Mouse (Mus musculus) lung, embryonic 15.5 days (tissue): ENCODE measurements around the gene Fbln5. TPM values are rescaled to one million over a fixed set of nuclear protein-coding genes. Genes with fewer than 3 reads are reported as not detected.

Experiments used
- ATAC-seq: fragments of 200-750 bp; cut with Nextera tagmentation; 2 replicates; pipeline ENCODE4 v1.8.0; 2017; ENCODE audit warnings: moderate number of reproducible peaks, borderline replicate concordance; ENCODE audit not compliant: low FRiP score, low TSS enrichment; ENCODE audit errors: extremely low read depth
- H3K27ac ChIP-seq: fragments of 300-500 bp; sonication (generic); 2 replicates; pipeline ENCODE4 v1.5.1; 2015; ENCODE audit warnings: moderate library complexity, mild to moderate bottlenecking, inconsistent platforms
- H3K27me3 ChIP-seq: fragments of 300-500 bp; sonication (generic); 2 replicates; pipeline ENCODE4 v1.6.1; 2015; ENCODE audit warnings: inconsistent platforms
- H3K36me3 ChIP-seq: fragments of 300-500 bp; sonication (generic); 2 replicates; pipeline ENCODE4 v1.6.1; 2015; ENCODE audit warnings: inconsistent platforms
- H3K4me1 ChIP-seq: fragments of 300-500 bp; sonication (generic); 2 replicates; pipeline ENCODE4 v1.6.1; 2015; ENCODE audit warnings: inconsistent platforms
- H3K4me2 ChIP-seq: fragments of 300-500 bp; sonication (generic); 2 replicates; pipeline ENCODE4 v1.6.1; 2015; ENCODE audit warnings: inconsistent platforms, mild to moderate bottlenecking, moderate library complexity
- H3K4me3 ChIP-seq: fragments of 300-500 bp; sonication (generic); 2 replicates; pipeline ENCODE4 v1.5.1; 2015; ENCODE audit warnings: mild to moderate bottlenecking, inconsistent platforms
- H3K9ac ChIP-seq: fragments of 300-500 bp; sonication (generic); 2 replicates; pipeline ENCODE4 v1.6.1; 2015; ENCODE audit warnings: inconsistent platforms
- H3K9me3 ChIP-seq: fragments of 300-500 bp; sonication (generic); 2 replicates; pipeline ENCODE4 v1.6.1; 2016; ENCODE audit warnings: inconsistent platforms
- WGBS: fragments of 180-500 bp; shearing (Covaris S2); methylation state at CpG from one replicate; pipeline ENCODE4 v1.1.7; 2015; 5-methylcytosine and 5-hydroxymethylcytosine counted together
- polyA plus RNA-seq: library from polyadenylated mRNA; unstranded; fragments of >200 nt; fragmentation: Nextera tagmentation; extraction: Ambion mirVana; gene quantifications from 2 replicates; pipeline ENCODE4 v1.2.1, GENCODE M21; 2015

Gene Fbln5
- polyA plus RNA-seq, 1 experiment from 2014 or later: 142 TPM

DNA sequence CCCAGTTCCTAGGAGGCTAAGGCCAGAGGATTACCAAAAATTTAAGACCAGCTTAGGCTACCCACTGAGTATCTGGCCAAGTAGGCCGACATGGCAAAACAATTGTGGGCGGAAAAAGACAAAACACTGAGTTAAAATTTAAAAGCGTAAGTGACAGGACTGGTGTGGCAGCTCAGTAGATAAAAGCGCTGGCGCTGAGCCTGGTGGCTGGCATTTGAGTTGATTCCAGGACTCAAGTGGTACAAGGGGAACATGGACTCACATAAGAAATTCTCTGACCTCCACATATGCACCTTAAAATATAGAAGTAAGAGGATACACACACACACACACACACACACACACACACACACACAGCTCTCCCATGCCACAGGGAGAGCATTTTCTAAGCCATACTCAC lies 42.5 kb downstream of the Fbln5 start:
- Histone ChIP-seq H3K4me3 (no peak overlapping the region), H3K4me2 (no peak overlapping the region), H3K27me3 (no peaks in the 10 kb centered on the region), H3K4me1 (peaks cover 19% of the 10 kb centered on the region; the same call in 1 of the 2 replicates), H3K27ac (peak overlapping the region; percentile 75), H3K9ac (no peak overlapping the region), H3K36me3 (no peaks in the 10 kb centered on the region), H3K9me3 (no peaks in the 10 kb centered on the region)
- 66% methylated on average over 5 of the region's 5 CpGs for WGBS
- no peak for ATAC-seq

DNA sequence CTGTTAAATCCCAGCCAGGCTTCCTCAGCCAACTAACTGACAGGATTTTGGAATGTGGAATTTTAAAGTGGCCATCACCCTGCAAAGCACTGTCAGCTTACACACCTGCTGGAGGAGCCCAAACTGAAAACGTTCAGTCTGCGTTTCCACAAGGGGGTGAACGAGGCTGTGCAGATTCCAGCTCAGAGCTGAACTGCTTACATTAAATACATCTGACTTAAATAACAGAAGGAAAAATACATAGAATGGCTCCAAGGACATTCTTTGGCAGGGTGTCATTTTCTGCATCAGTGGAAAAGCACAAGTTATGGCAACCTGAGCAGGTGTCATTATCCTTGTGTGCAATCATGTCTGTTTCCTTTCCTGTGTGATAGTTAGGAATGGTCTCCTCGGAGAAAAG lies 44.7 kb downstream of the Fbln5 start:
- no peak overlapping the region for H3K9ac ChIP-seq
- ATAC-seq: no peak
- no peak overlapping the region for H3K4me3 ChIP-seq
- WGBS: 31% methylated on average over 4 of the region's 4 CpGs
- no peak overlapping the region for H3K27ac ChIP-seq
- H3K9me3 ChIP-seq: no peaks in the 10 kb centered on the region
- no peak overlapping the region for H3K4me2 ChIP-seq
- no peaks in the 10 kb centered on the region for H3K27me3 ChIP-seq
- peaks cover 19% of the 10 kb centered on the region; the same call in 1 of the 2 replicates for H3K4me1 ChIP-seq
- no peaks in the 10 kb centered on the region for H3K36me3 ChIP-seq

- Histone ChIP-seq H3K36me3 (no peaks in the 10 kb centered on the region), H3K4me1 (peaks cover 19% of the 10 kb centered on the region; the same call in 1 of the 2 replicates), H3K9me3 (no peaks in the 10 kb centered on the region), H3K27me3 (no peaks in the 10 kb centered on the region), H3K4me2 (no peak overlapping the region), H3K4me3 (no peak overlapping the region), H3K9ac (no peak overlapping the region), H3K27ac (no peak overlapping the region)
- WGBS: 14% methylated on average over 3 of the region's 3 CpGs
- no peak for ATAC-seq
Observed at GRCm38 (mm10) chr12:101772962-101773361, 45.9 kb downstream of the Fbln5 start.

DNA sequence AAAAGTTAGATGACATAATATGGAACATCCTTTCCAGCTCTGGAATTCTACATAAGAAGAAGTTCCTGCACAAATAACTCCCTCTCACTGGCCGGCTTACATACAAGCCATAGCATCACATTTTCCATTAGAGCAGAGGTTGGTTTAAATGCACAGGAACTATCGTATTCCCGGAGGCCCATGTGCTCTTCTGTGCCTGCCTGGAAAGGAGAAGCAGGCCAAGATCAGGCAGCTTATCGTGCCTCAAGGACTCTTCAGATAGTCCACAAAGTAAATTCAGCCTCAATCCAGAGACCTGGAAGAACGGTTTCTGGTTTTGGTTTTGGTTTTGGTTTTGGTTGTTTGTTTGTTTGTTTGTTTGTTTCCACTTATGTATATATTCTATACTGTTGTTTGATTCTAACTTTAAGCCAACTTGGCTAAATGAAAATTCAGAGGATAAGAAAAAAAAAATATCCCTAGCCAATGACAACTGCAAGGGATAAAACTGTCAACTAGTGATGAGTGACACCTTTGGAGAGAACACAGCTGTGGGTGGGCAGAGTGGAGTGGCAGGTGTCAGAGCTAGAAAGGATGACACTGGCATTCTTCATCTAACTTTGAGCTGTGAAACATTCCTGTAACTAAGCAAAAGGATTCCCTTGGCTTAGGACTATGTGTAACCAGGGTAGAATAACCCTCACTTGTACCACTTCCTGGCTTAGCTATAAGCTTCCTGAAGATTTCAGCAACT lies 48.4 kb downstream of the Fbln5 start:
- Histone ChIP-seq H3K9ac (no peak overlapping the region), H3K27ac (no peak overlapping the region), H3K27me3 (no peaks in the 10 kb centered on the region), H3K4me1 (peaks cover 30% of the 10 kb centered on the region), H3K36me3 (no peaks in the 10 kb centered on the region), H3K9me3 (no peaks in the 10 kb centered on the region), H3K4me2 (no peak overlapping the region), H3K4me3 (no peak overlapping the region)
- no peak for ATAC-seq
- WGBS: 70% methylated on average over 5 of the region's 5 CpGs

- no peak overlapping the region for H3K4me2 ChIP-seq
- no peaks in the 10 kb centered on the region for H3K36me3 ChIP-seq
- 31% methylated on average over 9 of the region's 9 CpGs for WGBS
- H3K27me3 ChIP-seq: no peaks in the 10 kb centered on the region
- H3K9ac ChIP-seq: no peak overlapping the region
- no peak overlapping the region for H3K4me3 ChIP-seq
- ATAC-seq: peak; percentile 16; the same call in 1 of the 2 replicates
- H3K4me1 ChIP-seq: peaks cover 31% of the 10 kb centered on the region
- peak overlapping the region; percentile 94 for H3K27ac ChIP-seq
- H3K9me3 ChIP-seq: no peaks in the 10 kb centered on the region
Observed at GRCm38 (mm10) chr12:101767306-101768053, 51.4 kb downstream of the Fbln5 start.

GRCm38 (mm10) chr12:101766228-101766852 lies 52.5 kb downstream of the Fbln5 start:
- no peaks in the 10 kb centered on the region for H3K9me3 ChIP-seq
- H3K27me3 ChIP-seq: no peaks in the 10 kb centered on the region
- no peaks in the 10 kb centered on the region for H3K36me3 ChIP-seq
- no peak overlapping the region for H3K9ac ChIP-seq
- peaks cover 31% of the 10 kb centered on the region for H3K4me1 ChIP-seq
- H3K4me2 ChIP-seq: no peak overlapping the region
- H3K27ac ChIP-seq: peak overlapping the region; percentile 94
- peak; percentile 83 for ATAC-seq
- H3K4me3 ChIP-seq: no peak overlapping the region
- WGBS: 45% methylated on average over 3 of the region's 3 CpGs

GRCm38 (mm10) chr12:101764870-101765269 lies 54.0 kb downstream of the Fbln5 start:
- H3K27me3 ChIP-seq: no peaks in the 10 kb centered on the region
- H3K36me3 ChIP-seq: no peaks in the 10 kb centered on the region
- H3K4me2 ChIP-seq: no peak overlapping the region
- no peak overlapping the region for H3K9ac ChIP-seq
- no peak overlapping the region for H3K27ac ChIP-seq
- ATAC-seq: no peak
- H3K9me3 ChIP-seq: no peaks in the 10 kb centered on the region
- WGBS: 67% methylated on average over 5 of the region's 5 CpGs
- peaks cover 32% of the 10 kb centered on the region for H3K4me1 ChIP-seq
- H3K4me3 ChIP-seq: no peak overlapping the region

DNA sequence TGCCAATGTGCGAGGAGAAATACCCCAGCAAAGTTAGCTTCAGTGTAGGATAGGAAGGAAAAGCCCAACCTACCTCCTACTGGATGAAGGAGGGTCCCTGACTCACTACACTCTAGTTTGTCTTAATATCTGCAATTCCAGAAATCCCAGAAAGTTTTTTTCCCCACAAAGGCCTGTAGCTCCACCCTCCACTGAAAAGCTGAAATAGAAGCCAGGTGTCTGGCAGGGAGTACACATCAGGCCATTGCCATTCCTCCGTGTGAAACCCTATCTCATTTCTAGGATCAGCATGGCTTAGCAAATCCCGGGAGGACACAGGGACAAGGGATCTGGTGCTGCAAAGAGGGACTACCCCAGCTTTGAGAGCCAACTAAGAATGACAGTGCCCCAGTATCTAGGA lies 55.8 kb downstream of the Fbln5 start:
- Histone ChIP-seq H3K4me3 (no peak overlapping the region), H3K9ac (no peak overlapping the region), H3K9me3 (no peaks in the 10 kb centered on the region), H3K27me3 (no peaks in the 10 kb centered on the region), H3K27ac (no peak overlapping the region), H3K4me1 (peaks cover 43% of the 10 kb centered on the region), H3K36me3 (no peaks in the 10 kb centered on the region), H3K4me2 (no peak overlapping the region)
- WGBS: 71% methylated on average over 3 of the region's 3 CpGs
- ATAC-seq: no peak

DNA sequence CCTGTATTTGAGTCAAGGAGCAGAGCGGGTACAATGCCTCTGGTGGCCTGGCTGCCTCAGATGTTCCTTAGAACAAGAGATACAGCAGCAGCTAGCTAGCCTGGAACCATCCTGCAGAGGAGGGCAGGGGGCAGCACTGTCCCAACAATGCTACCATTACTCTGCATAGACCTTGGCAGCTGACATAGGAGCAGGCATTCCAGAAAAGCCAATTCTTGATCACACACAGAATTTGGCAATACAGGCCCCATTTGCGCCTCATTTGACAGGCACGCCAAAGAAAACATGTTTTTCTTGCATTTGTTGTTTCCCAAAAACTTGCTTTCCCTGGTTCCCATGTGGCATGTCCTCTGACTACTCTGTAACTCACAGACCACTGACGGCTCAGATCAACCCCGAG lies 56.8 kb downstream of the Fbln5 start:
- Histone ChIP-seq H3K4me3 (no peak overlapping the region), H3K36me3 (no peaks in the 10 kb centered on the region), H3K27me3 (no peaks in the 10 kb centered on the region), H3K4me1 (peaks cover 37% of the 10 kb centered on the region), H3K4me2 (no peak overlapping the region), H3K9me3 (no peaks in the 10 kb centered on the region), H3K27ac (no peak overlapping the region), H3K9ac (no peak overlapping the region)
- ATAC-seq: no peak
- WGBS: 83% methylated on average over 5 of the region's 5 CpGs

- no peaks in the 10 kb centered on the region for H3K36me3 ChIP-seq
- no peak for ATAC-seq
- H3K4me3 ChIP-seq: no peak overlapping the region
- no peaks in the 10 kb centered on the region for H3K9me3 ChIP-seq
- WGBS: 45% methylated on average over 6 of the region's 6 CpGs
- no peaks in the 10 kb centered on the region for H3K27me3 ChIP-seq
- H3K27ac ChIP-seq: no peak overlapping the region
- H3K9ac ChIP-seq: no peak overlapping the region
- H3K4me2 ChIP-seq: no peak overlapping the region
- peaks cover 16% of the 10 kb centered on the region; the same call in 1 of the 2 replicates for H3K4me1 ChIP-seq
Observed at GRCm38 (mm10) chr12:101759440-101760045, 59.3 kb downstream of the Fbln5 start.

- no peak overlapping the region for H3K9ac ChIP-seq
- no peaks in the 10 kb centered on the region for H3K27me3 ChIP-seq
- H3K27ac ChIP-seq: peak overlapping the region; percentile 25; the same call in 1 of the 2 replicates
- no peaks in the 10 kb centered on the region for H3K9me3 ChIP-seq
- peaks cover 16% of the 10 kb centered on the region; the same call in 1 of the 2 replicates for H3K4me1 ChIP-seq
- H3K36me3 ChIP-seq: no peaks in the 10 kb centered on the region
- no peak for ATAC-seq
- no peak overlapping the region for H3K4me3 ChIP-seq
- H3K4me2 ChIP-seq: no peak overlapping the region
Observed at GRCm38 (mm10) chr12:101758698-101759097, 60.2 kb downstream of the Fbln5 start.
